Mouse (Mus musculus) heart, adult 2 months (tissue): ENCODE data around the gene Celf1.

Experiments used
- CTCF ChIP-seq: fragments of 200-600 bp; IDR thresholded peaks from 2 replicates; pipeline ENCODE4 v1.8.1; 2022; ENCODE audit warnings: antibody characterized with exemption, mild to moderate bottlenecking, moderate library complexity
- EP300 ChIP-seq: fragments of 200-500 bp; IDR thresholded peaks from 2 replicates; pipeline ENCODE4 v1.6.1; 2011; ENCODE audit warnings: low read depth, low read length, control low read depth; ENCODE audit not compliant: insufficient read depth
- POLR2A ChIP-seq: fragments of 200-500 bp; IDR thresholded peaks from 2 replicates; pipeline ENCODE4 v1.6.1; 2011; ENCODE audit warnings: mild to moderate bottlenecking, low read depth, low read length, control low read depth; ENCODE audit not compliant: insufficient read depth

DNA sequence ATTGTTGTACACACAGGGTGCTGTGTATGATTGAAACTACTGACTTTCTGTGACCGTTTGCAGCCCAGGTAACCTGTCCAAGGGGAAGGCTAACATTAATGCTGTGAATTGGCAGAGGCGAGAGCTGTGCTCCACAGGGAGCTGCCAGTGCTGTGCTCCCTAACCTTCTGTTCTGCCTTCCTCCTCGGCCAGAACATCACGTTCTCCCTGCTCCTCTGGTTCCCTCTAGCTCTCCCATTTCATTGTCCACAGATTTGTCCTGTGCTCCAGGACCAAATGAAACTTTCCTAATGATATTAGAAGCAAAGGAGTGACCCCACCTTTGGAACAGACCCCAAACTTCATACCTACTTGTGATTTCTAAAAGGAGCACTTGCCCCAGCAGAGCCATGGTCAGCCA, 75.2 kb downstream of the Celf1 start:
- TF ChIP-seq CTCF (no peak), POLR2A (no peak), EP300 (no peak)
